Mouse (Mus musculus): ENCODE measurements around the gene Pbld2. TPM values are rescaled to one million over a fixed set of nuclear protein-coding genes. Genes with fewer than 3 reads are reported as not detected.
"Not testable (repeated sequence)": the region's sequence is repeated elsewhere in the genome, so short reads cannot be mapped to it uniquely, and the experiment has no call there.

Pbld2 gene
- polyA plus RNA-seq, 1 experiment from 2014 or later: 1.1 TPM

GRCm38 (mm10) chr10:63054071-63054470, 30.0 kb downstream of the Pbld2 start:
- H3K36me3 ChIP-seq; H3K9me3 ChIP-seq (replicated peaks); DNase-seq (ENCODE audit: low spot score); H3K4me3 ChIP-seq; H3K27me3 ChIP-seq (ENCODE audit: low read depth, poor library complexity, severe bottlenecking); H3K27ac ChIP-seq (replicated peaks): not testable (repeated sequence)
- H3K4me1 ChIP-seq: peaks cover 17% of the 10 kb centered on the region
- 96% methylated on average over 6 of the region's 6 CpGs for WGBS

DNA sequence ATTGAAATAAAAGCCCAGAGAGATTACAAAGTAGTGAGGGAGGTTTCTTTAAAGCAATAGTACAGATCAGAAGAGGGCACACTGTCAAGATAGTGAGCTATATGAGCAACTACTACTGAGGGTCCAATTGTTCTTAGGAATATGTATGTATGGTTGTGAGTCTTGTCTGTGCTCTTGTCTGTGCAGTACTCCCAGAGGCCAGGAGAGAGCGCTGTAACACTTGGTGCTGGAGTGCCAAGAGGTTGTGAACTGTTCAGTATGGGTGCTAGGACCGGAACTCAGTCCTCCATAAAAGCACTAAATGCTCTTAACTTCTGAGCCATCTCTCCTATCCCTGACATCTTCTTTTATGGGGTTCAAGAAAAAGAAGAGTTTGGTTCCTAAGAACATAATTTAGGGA, 30.5 kb downstream of the Pbld2 start:
- WGBS: 74% methylated on average over 2 of the region's 2 CpGs
- no peak for DNase-seq (ENCODE audit: low spot score)
- no peaks in the 10 kb centered on the region for H3K27me3 ChIP-seq (ENCODE audit: low read depth, poor library complexity, severe bottlenecking)

DNA sequence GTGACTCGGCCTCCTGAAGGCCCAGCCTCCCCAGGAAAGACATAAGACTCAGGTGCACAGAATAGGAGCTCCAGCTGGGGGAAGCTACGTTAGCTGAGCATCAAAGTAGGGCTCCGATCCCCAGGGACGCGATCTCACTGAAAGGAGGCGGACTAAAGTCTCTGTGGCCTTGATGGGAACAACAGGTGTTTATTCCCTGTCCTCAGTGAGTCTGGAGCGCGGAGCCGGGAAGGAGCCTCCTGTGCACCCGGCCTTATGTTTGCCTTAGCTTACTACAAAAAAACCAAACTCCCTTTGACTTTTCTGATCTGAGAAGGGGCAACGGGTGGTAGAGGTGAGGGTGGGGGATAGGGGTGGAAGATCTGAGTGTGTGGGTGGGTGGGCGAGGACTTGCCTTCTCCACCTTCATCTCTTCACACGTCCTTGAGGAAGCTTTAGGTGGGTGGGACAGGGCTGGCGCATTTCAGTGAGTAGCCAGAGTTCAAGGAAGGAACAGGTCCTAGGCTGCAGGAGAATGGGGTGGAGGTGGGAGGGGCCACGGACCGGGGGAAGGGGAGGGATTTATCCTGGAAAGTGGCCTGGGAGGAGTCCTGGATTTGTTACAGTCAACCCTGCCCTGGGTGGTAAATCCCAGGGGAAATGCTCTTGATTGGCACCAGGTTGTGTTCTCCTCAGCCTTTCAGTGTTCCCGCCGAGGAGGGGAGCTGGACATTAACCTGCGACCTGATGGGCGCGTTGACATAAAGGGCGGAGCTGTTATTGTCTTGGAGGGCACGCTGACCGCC, 33.0 kb downstream of the Pbld2 start:
- Histone ChIP-seq H3K36me3 (no peaks in the 10 kb centered on the region), H3K27ac (replicated peaks) (no peak overlapping the region), H3K4me1 (peaks cover 17% of the 10 kb centered on the region), H3K9me3 (replicated peaks) (no peaks in the 10 kb centered on the region), H3K27me3 (ENCODE audit: low read depth, poor library complexity, severe bottlenecking) (no peaks in the 10 kb centered on the region), H3K4me3 (0 out of 2 replicates have a peak overlapping the region, but pooled peaks have one; percentile 6)
- no peak for DNase-seq (ENCODE audit: low spot score)
- 45% methylated on average over 24 of the region's 24 CpGs for WGBS

More for the DNA sequence above, 30.5 kb downstream of the Pbld2 start:
- H3K4me3 ChIP-seq: no peak overlapping the region
- no peaks in the 10 kb centered on the region for H3K36me3 ChIP-seq
- peaks cover 17% of the 10 kb centered on the region for H3K4me1 ChIP-seq
- H3K27ac ChIP-seq (replicated peaks): no peak overlapping the region
- H3K9me3 ChIP-seq (replicated peaks): no peaks in the 10 kb centered on the region

DNA sequence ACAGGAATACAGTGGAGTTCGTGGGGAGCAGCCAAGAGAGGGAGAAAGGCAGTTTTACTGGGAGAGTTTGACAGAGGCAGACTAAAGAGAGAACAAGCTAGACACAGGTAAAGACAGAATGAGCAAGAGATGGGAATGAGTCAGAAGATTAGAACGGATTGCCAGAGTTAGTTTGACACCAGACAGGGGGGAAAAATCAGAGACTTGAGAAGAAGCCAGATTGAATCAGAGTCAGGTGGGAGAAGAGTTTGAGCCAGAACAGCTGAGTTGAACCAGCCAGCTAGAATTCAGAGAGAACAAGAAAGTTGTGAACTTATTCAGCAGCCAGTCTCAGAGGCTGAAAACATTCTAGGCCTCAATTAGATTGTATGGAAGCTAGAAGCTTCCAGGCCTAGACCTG, 35.7 kb downstream of the Pbld2 start, which contains the start of gene Pbld1:
Gene Pbld1 (plus strand): TSS at position 301 of the 400 bp plus-strand sequence.
- 92% methylated on average over 2 of the region's 2 CpGs for whole genome bisulfite sequencing
- no peak for DNase-seq (ENCODE audit: low spot score)
- Histone ChIP-seq H3K27me3 (ENCODE audit: low read depth, poor library complexity, severe bottlenecking) (no peaks in the 10 kb centered on the region), H3K27ac (replicated peaks) (no peak within 1 kb of the TSS), H3K4me3 (no peak within 1 kb of the TSS), H3K4me1 (peaks cover 17% of the 10 kb centered on the region), H3K36me3 (no peaks in the 10 kb centered on the region), H3K9me3 (replicated peaks) (no peaks in the 10 kb centered on the region)

GRCm38 (mm10) chr10:63060406-63060805, 36.3 kb downstream of the Pbld2 start:
- Histone ChIP-seq H3K27me3 (ENCODE audit: low read depth, poor library complexity, severe bottlenecking) (no peaks in the 10 kb centered on the region), H3K4me1 (peaks cover 17% of the 10 kb centered on the region), H3K36me3 (no peaks in the 10 kb centered on the region), H3K4me3 (no peak overlapping the region), H3K9me3 (replicated peaks) (no peaks in the 10 kb centered on the region), H3K27ac (replicated peaks) (no peak overlapping the region)
- WGBS: 77% methylated on average over 11 of the region's 11 CpGs
- DNase-seq (ENCODE audit: low spot score): no peak

DNA sequence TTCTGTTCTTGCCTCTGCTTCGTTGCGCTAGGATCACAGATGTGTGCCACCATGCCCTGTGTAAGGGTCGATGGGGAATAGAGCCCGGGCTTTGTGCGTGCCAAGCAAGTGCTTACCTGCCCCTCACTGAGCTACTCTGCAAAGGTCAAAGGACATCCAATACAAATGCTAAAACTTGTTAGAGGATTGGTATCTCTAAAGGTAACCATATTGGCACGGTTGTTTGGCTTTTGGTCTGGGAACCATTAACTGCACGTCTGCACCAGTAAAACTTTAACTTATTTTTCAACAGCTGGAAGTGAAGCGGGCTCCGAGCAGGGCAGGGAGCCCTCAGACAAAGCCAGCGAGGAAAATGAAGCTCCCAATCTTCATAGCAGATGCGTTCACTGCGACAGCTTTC, 37.2 kb downstream of the Pbld2 start:
- Histone ChIP-seq H3K27me3 (ENCODE audit: low read depth, poor library complexity, severe bottlenecking) (no peaks in the 10 kb centered on the region), H3K9me3 (replicated peaks) (no peaks in the 10 kb centered on the region), H3K27ac (replicated peaks) (no peak overlapping the region), H3K4me3 (no peak overlapping the region), H3K36me3 (no peaks in the 10 kb centered on the region), H3K4me1 (peaks cover 17% of the 10 kb centered on the region)
- DNase-seq (ENCODE audit: low spot score): no peak
- WGBS: 79% methylated on average over 12 of the region's 12 CpGs

GRCm38 (mm10) chr10:63062696-63063095, 38.6 kb downstream of the Pbld2 start:
- Histone ChIP-seq H3K27ac (replicated peaks) (no peak overlapping the region), H3K4me1 (peaks cover 6% of the 10 kb centered on the region), H3K27me3 (ENCODE audit: low read depth, poor library complexity, severe bottlenecking) (no peaks in the 10 kb centered on the region), H3K36me3 (no peaks in the 10 kb centered on the region), H3K9me3 (replicated peaks) (no peaks in the 10 kb centered on the region), H3K4me3 (no peak overlapping the region)
- DNase-seq (ENCODE audit: low spot score): no peak
- 96% methylated on average over 5 of the region's 5 CpGs for WGBS

DNA sequence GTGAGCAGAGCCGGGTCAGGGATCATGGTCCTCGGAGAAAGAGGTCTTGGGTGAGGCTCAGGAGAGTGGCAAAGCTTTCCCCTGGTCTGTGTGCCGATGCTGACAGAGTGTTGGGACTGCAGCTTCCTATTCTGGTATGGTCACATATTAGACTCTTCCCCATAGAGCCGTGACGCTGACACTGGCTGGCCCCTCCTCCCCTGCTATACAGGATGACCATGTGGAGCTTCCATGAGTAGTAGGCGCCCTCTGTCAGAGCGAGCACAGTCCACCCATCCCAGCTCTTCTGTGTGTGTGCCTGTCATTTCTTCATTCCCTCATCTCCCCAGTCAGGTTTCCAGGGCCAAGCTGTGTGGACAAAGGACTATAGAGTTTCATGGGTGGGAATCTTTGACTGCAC, 39.2 kb downstream of the Pbld2 start:
- no peak overlapping the region for H3K4me3 ChIP-seq
- no peak for DNase-seq (ENCODE audit: low spot score)
- H3K9me3 ChIP-seq (replicated peaks): no peaks in the 10 kb centered on the region
- H3K36me3 ChIP-seq: no peaks in the 10 kb centered on the region
- H3K4me1 ChIP-seq: peaks cover 5% of the 10 kb centered on the region
- 0 out of 2 replicates have a peak overlapping the region, but pooled peaks have one; percentile 13 for H3K27ac ChIP-seq (replicated peaks)
- no peaks in the 10 kb centered on the region for H3K27me3 ChIP-seq (ENCODE audit: low read depth, poor library complexity, severe bottlenecking)
- 78% methylated on average over 7 of the region's 7 CpGs for WGBS

GRCm38 (mm10) chr10:63064516-63064915, 40.4 kb downstream of the Pbld2 start:
- 84% methylated on average over 9 of the region's 9 CpGs for WGBS
- Histone ChIP-seq H3K9me3 (replicated peaks) (no peaks in the 10 kb centered on the region), H3K4me1 (peaks cover 5% of the 10 kb centered on the region), H3K27ac (replicated peaks) (no peak overlapping the region), H3K27me3 (ENCODE audit: low read depth, poor library complexity, severe bottlenecking) (no peaks in the 10 kb centered on the region), H3K36me3 (no peaks in the 10 kb centered on the region), H3K4me3 (no peak overlapping the region)
- DNase-seq (ENCODE audit: low spot score): no peak

DNA sequence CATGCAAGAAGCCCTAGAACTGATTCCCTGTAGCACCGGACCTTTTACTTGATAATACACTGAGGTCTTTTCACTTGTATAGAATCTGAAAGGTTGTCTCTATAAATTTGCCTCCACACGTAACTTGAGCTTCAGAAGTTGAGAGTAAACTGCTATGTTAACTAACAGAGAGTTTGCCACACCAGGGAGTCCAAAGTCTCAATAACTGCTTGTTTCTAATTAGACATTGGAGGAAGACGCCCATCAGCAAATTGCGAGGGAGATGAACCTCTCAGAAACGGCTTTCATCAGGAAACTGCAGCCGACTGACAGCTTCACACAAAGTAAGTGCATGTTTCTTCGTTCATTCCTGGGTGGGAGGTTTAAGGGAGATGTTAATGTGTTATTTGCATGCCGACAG, 41.4 kb downstream of the Pbld2 start:
- no peak overlapping the region for H3K4me3 ChIP-seq
- H3K9me3 ChIP-seq (replicated peaks): no peaks in the 10 kb centered on the region
- H3K36me3 ChIP-seq: no peaks in the 10 kb centered on the region
- H3K4me1 ChIP-seq: peaks cover 5% of the 10 kb centered on the region
- DNase-seq (ENCODE audit: low spot score): no peak
- WGBS: 68% methylated on average over 8 of the region's 8 CpGs
- H3K27ac ChIP-seq (replicated peaks): no peak overlapping the region
- H3K27me3 ChIP-seq (ENCODE audit: low read depth, poor library complexity, severe bottlenecking): no peaks in the 10 kb centered on the region

DNA sequence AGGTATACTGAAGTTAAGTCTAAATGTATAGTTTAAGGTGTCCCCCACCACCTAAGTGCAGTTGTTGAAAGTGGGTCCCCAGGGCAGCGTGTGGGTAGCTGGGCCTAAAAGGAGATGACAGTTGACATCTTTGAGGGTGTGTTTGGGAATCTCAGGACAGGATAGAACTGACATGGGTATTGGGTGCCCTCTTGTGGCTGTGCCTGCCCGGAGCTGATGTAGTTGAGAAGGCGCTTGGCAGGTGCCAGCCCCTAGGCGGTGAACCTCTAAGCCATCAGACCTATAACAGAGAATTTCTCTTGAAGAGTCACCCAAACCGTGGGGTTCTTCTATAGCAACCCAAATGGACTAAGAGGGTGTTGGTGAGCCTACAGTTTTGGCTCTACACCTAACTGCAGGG, 41.9 kb downstream of the Pbld2 start:
- DNase-seq (ENCODE audit: low spot score): peak; percentile 82
- Histone ChIP-seq H3K4me1 (peaks cover 5% of the 10 kb centered on the region), H3K4me3 (no peak overlapping the region), H3K36me3 (no peaks in the 10 kb centered on the region), H3K9me3 (replicated peaks) (no peaks in the 10 kb centered on the region), H3K27ac (replicated peaks) (no peak overlapping the region), H3K27me3 (ENCODE audit: low read depth, poor library complexity, severe bottlenecking) (no peaks in the 10 kb centered on the region)
- 6% methylated on average over 5 of the region's 5 CpGs for WGBS

- Histone ChIP-seq H3K4me1 (peaks cover 28% of the 10 kb centered on the region), H3K4me3 (no peak overlapping the region), H3K27me3 (ENCODE audit: low read depth, poor library complexity, severe bottlenecking) (peaks cover 8% of the 10 kb centered on the region), H3K9me3 (replicated peaks) (no peaks in the 10 kb centered on the region), H3K27ac (replicated peaks) (no peak overlapping the region), H3K36me3 (no peaks in the 10 kb centered on the region)
- 88% methylated on average over 10 of the region's 10 CpGs for WGBS
- no peak for DNase-seq (ENCODE audit: low spot score)
These were observed 62.2 kb downstream of the Pbld2 start for GRCm38 (mm10) chr10:63086304-63086703.

- Histone ChIP-seq H3K9me3 (replicated peaks) (no peaks in the 10 kb centered on the region), H3K36me3 (no peaks in the 10 kb centered on the region), H3K27ac (replicated peaks) (peak overlapping the region; percentile 76), H3K27me3 (ENCODE audit: low read depth, poor library complexity, severe bottlenecking) (peaks cover 8% of the 10 kb centered on the region), H3K4me1 (peaks cover 26% of the 10 kb centered on the region), H3K4me3 (peak overlapping the region; percentile 52)
- 30% methylated on average over 8 of the region's 8 CpGs for WGBS
- DNase-seq (ENCODE audit: low spot score): peak; percentile 19
These were observed 65.1 kb downstream of the Pbld2 start for GRCm38 (mm10) chr10:63089103-63089757.

Measured in midbrain, embryonic 10.5 days (tissue).